Comparison of ENCODE assay signal across 10 mouse cellular contexts in genomic region chr14:47334819-47335218, GRCm38 (mm10). TPM values are rescaled to one million over a fixed set of nuclear protein-coding genes. Genes with fewer than 3 reads are reported as not detected.
DNase-seq lines count a peak whose midpoint lies in the region; TF ChIP-seq lines count a peak whose summit lies in the region.
"Had no signal": no experiment of that assay in that cellular context is flagged by ENCODE, and none has a peak within 500 bp of the region (broad histone marks: within the 10 kb centered on the region; RNA-seq: fewer than 3 reads in every experiment).

No protein-coding gene starts in this region.

- TF ChIP-seq EP300 in heart, adult 2 months (IDR thresholded peaks at IDR 0.05; ENCODE audit: insufficient read depth, low read depth, low read length): peak; percentile 45; the same call in 1 of the 2 replicates

- intact Hi-C loops in heart, adult 2 months (cut with DNase I): loop anchor here (1.0 kb wide), 1 partner anchor 61 kb away; no protein-coding TSS in a partner anchor
- intact Hi-C loops in gastrocnemius, adult 2 months (cut with DNase I): loop anchor here (1.0 to 10.0 kb wide), 2 partner anchors 61 to 200 kb away; no protein-coding TSS in a partner anchor

- whole genome bisulfite sequencing in heart, adult 2 months: 74% methylated on average over 4 of the region's 4 CpGs
- 84% methylated on average over 4 of the region's 4 CpGs for WGBS in bone marrow, adult 2 months
- 84% methylated on average over 4 of the region's 4 CpGs for WGBS in macrophage (ENCODE audit: missing documents)

- TF ChIP-seq CTCF in heart, adult 2 months (IDR thresholded peaks at IDR 0.05): peak; percentile 88
- TF ChIP-seq CTCF in bone marrow, adult 2 months (IDR thresholded peaks at IDR 0.05; ENCODE audit: control insufficient read depth, insufficient read depth, low read length): peak; percentile 71
- peak; percentile 97 for TF ChIP-seq CTCF in gastrocnemius, adult 2 months (IDR thresholded peaks at IDR 0.05)

- no peak overlapping the region for H3K27ac ChIP-seq in heart, adult 2 months
- no peak overlapping the region for H3K27ac ChIP-seq in bone marrow, adult 2 months (ENCODE audit: control insufficient read depth, insufficient read depth, low read depth, low read length, poor library complexity)
- H3K27ac ChIP-seq in gastrocnemius, adult 2 months: peak overlapping the region; percentile 1; the same call in 1 of the 2 replicates
- peak overlapping the region; percentile 40 for H3K27ac ChIP-seq in macrophage
- H3K27ac ChIP-seq: embryonic facial prominence, embryonic 13.5 days; midbrain, embryonic 12.5 days had no signal

- no peaks in the 10 kb centered on the region; the same call in 1 of the 2 replicates for H3K4me1 ChIP-seq in heart, adult 2 months (ENCODE audit: control insufficient read depth, insufficient read depth, low read length)
- H3K4me1 ChIP-seq in bone marrow, adult 2 months (ENCODE audit: control insufficient read depth, insufficient read depth, low read length): no peaks in the 10 kb centered on the region
- H3K4me1 ChIP-seq: midbrain, embryonic 12.5 days had no signal

- H3K36me3 ChIP-seq in heart, adult 2 months (ENCODE audit: control insufficient read depth, insufficient read depth, low read length): no peaks in the 10 kb centered on the region
- no peaks in the 10 kb centered on the region for H3K36me3 ChIP-seq in macrophage (ENCODE audit: inconsistent target)
- H3K36me3 ChIP-seq: embryonic facial prominence, embryonic 13.5 days; midbrain, embryonic 12.5 days had no signal

- no peak overlapping the region for H3K4me3 ChIP-seq in heart, adult 2 months
- H3K4me3 ChIP-seq in bone marrow, adult 2 months (replicated peaks; ENCODE audit: control insufficient read depth, low read depth, low read length): no peak overlapping the region
- H3K4me3 ChIP-seq in gastrocnemius, adult 2 months: no peak overlapping the region
- H3K4me3 ChIP-seq in macrophage (ENCODE audit: inconsistent target): no peak overlapping the region
- H3K4me3 ChIP-seq: embryonic facial prominence, embryonic 13.5 days; midbrain, embryonic 12.5 days had no signal

- no peaks in the 10 kb centered on the region for H3K79me2 ChIP-seq in heart, adult 2 months (replicated peaks; ENCODE audit: control insufficient read depth, insufficient read depth, low read length)
- H3K79me2 ChIP-seq in macrophage (ENCODE audit: inconsistent target): peaks cover 9% of the 10 kb centered on the region; the same call in 1 of the 2 replicates

- TF ChIP-seq POLR2A in heart, adult 2 months (IDR thresholded peaks at IDR 0.05; ENCODE audit: insufficient read depth, low read depth, low read length): no peak
- no peak for TF ChIP-seq POLR2A in bone marrow, adult 2 months (IDR thresholded peaks at IDR 0.05; ENCODE audit: borderline replicate concordance, control insufficient read depth, low read depth, low read length)

- no peaks in the 10 kb centered on the region for H3K27me3 ChIP-seq in heart, adult 2 months (ENCODE audit: control insufficient read depth, insufficient read depth, low read length)
- H3K27me3 ChIP-seq: embryonic facial prominence, embryonic 13.5 days; midbrain, embryonic 12.5 days had no signal

- no peak overlapping the region for H3K9ac ChIP-seq in heart, adult 2 months (ENCODE audit: low read depth, low read length)
- H3K9ac ChIP-seq: embryonic facial prominence, embryonic 13.5 days; midbrain, embryonic 12.5 days had no signal

- DNase-seq in heart, adult 2 months: peak; percentile 46 to 69
- no peak for DNase-seq in heart, adult 11 months
- peak; percentile 39 to 63 for DNase-seq in CD8-positive naive resting alpha-beta T cell, adult 2 months (ENCODE audit: low read depth in 2 of 2, low spot score in 2 of 2)
- DNase-seq in gastrocnemius, adult 2 months: peak; percentile 67
- DNase-seq in layer of hippocampus, adult 9-10 months (ENCODE audit: low spot score): peak; percentile 67
- DNase-seq in spleen, postnatal 36 days (ENCODE audit: low spot score in 2 of 2): peak; percentile 43 to 55

RNA-seq across cellular contexts. Expression of gene Lgals3, which starts 32.7 kb away (rescaled TPM):
- total RNA-seq in heart, adult 2 months (2021): 1 to 10 TPM; 3.2 to 5.8 TPM
- polyA plus RNA-seq in heart, adult 2 months (2012; rRNA removed): 12.6 and 19.0 TPM in 2 replicates
- 66.3 and 147 TPM in 2 replicates for polyA plus RNA-seq in bone marrow, adult 2 months (2011; ENCODE audit: insufficient read depth, insufficient read length, low replicate concordance, missing spikeins)
- total RNA-seq in gastrocnemius, adult 2 months (2021): 1 to 10 TPM; 2.9 to 4.0 TPM
- 1,000 to 10,000 TPM in 5 of 26 experiments, 100 to 1,000 TPM in 21; 180 to 1,623 (median 610) TPM for total RNA-seq in macrophage (2018; cell fraction: chromatin; rRNA removed)
- total RNA-seq in macrophage (2018; cell fraction: cytosol; rRNA removed): 1,000 to 10,000 TPM; 1,563 to 6,453 (median 4,259) TPM
- total RNA-seq in macrophage (2018; cell fraction: nucleus; rRNA removed): 1,000 to 10,000 TPM in 13 of 26 experiments, 100 to 1,000 TPM in 13; 652 to 1,966 (median 982) TPM
- 3,973 to 5,612 TPM (median 5,299 TPM) in 3 replicates for polyA plus RNA-seq in macrophage (2018)

RNA-seq across cellular contexts. Expression of gene Mapk1ip1l, which starts 36.8 kb away (rescaled TPM):
- 10 to 100 TPM; 29.8 to 34.2 TPM for total RNA-seq in heart, adult 2 months (2021)
- 14.6 and 15.0 TPM in 2 replicates for polyA plus RNA-seq in heart, adult 2 months (2012; rRNA removed)
- polyA plus RNA-seq in bone marrow, adult 2 months (2011; ENCODE audit: insufficient read depth, insufficient read length, low replicate concordance, missing spikeins): 27.7 and 29.6 TPM in 2 replicates
- 10 to 100 TPM; 27.8 to 28.1 TPM for total RNA-seq in gastrocnemius, adult 2 months (2021)
- total RNA-seq in macrophage (2018; cell fraction: chromatin; rRNA removed): 100 to 1,000 TPM in 24 of 26 experiments, 10 to 100 TPM in 2; 77.2 to 277 (median 152) TPM
- 100 to 1,000 TPM in 2 of 26 experiments, 10 to 100 TPM in 24; 64.8 to 121 (median 73.6) TPM for total RNA-seq in macrophage (2018; cell fraction: cytosol; rRNA removed)
- total RNA-seq in macrophage (2018; cell fraction: nucleus; rRNA removed): 100 to 1,000 TPM; 121 to 311 (median 154) TPM
- 44.9 to 52.8 TPM (median 52.2 TPM) in 3 replicates for polyA plus RNA-seq in macrophage (2018)

RNA-seq across cellular contexts. Expression of gene Socs4, which starts 58.1 kb away (rescaled TPM):
- total RNA-seq in heart, adult 2 months (2021): 10 to 100 TPM; 13.4 to 14.9 TPM
- 2.2 and 5.5 TPM in 2 replicates for polyA plus RNA-seq in heart, adult 2 months (2012; rRNA removed)
- 8.6 and 12.6 TPM in 2 replicates for polyA plus RNA-seq in bone marrow, adult 2 months (2011; ENCODE audit: insufficient read depth, insufficient read length, low replicate concordance, missing spikeins)
- 10 to 100 TPM in 1 of 2 experiments, 1 to 10 TPM in 1; 6.3 to 11.3 TPM for total RNA-seq in gastrocnemius, adult 2 months (2021)
- total RNA-seq in macrophage (2018; cell fraction: chromatin; rRNA removed): 10 to 100 TPM; 10.5 to 52.4 (median 28.7) TPM
- 10 to 100 TPM; 13.5 to 22.8 (median 19.0) TPM for total RNA-seq in macrophage (2018; cell fraction: cytosol; rRNA removed)
- 10 to 100 TPM; 24.1 to 77.0 (median 39.9) TPM for total RNA-seq in macrophage (2018; cell fraction: nucleus; rRNA removed)
- 10.1 to 13.9 TPM (median 13.5 TPM) in 3 replicates for polyA plus RNA-seq in macrophage (2018)

RNA-seq across cellular contexts. Expression of gene Wdhd1, which starts 58.2 kb away (rescaled TPM):
- total RNA-seq in heart, adult 2 months (2021): under 1 TPM; 0.48 to 0.73 TPM
- 0.33 and 0.53 TPM in 2 replicates for polyA plus RNA-seq in heart, adult 2 months (2012; rRNA removed)
- 69.3 and 87.8 TPM in 2 replicates for polyA plus RNA-seq in bone marrow, adult 2 months (2011; ENCODE audit: insufficient read depth, insufficient read length, low replicate concordance, missing spikeins)
- 1 to 10 TPM in 1 of 2 experiments, under 1 TPM in 1; 0.31 to 1.6 TPM for total RNA-seq in gastrocnemius, adult 2 months (2021)
- total RNA-seq in macrophage (2018; cell fraction: chromatin; rRNA removed): 100 to 1,000 TPM in 1 of 26 experiments, 10 to 100 TPM in 25; 15.1 to 154 (median 35.9) TPM
- total RNA-seq in macrophage (2018; cell fraction: cytosol; rRNA removed): 1 to 10 TPM; 3.9 to 8.5 (median 6.2) TPM
- total RNA-seq in macrophage (2018; cell fraction: nucleus; rRNA removed): 10 to 100 TPM; 11.6 to 99.5 (median 20.6) TPM
- polyA plus RNA-seq in macrophage (2018): 3.8 to 25.5 TPM (median 11.8 TPM) in 3 replicates

Comparison
In these comparisons a context has a peak if more than half of its experiments do, and no peak if none do; other contexts are left out.
1. H3K27ac ChIP-seq: peak in gastrocnemius, adult 2 months (single experiment) and macrophage (single experiment); none in heart, adult 2 months (single experiment) and bone marrow, adult 2 months (single experiment).
2. RNA of gene Lgals3, which starts 32.7 kb away (polyA plus RNA-seq): 3,973 to 5,612 TPM in macrophage; 66.3 to 147 TPM in bone marrow, adult 2 months and 12.6 to 19.0 TPM in heart, adult 2 months; every median in the first group is over 10 times any median in the second.
3. Peak in every context shown above with its lines, with median percentiles within 50 percentile points of each other: CTCF ChIP-seq.